Mouse (Mus musculus): Measurements from ENCODE around the gene Myadml2. TPM values are rescaled to one million over a fixed set of nuclear protein-coding genes. Genes with fewer than 3 reads are reported as not detected.
A peak's percentile ranks its signal among the peaks of the same experiment; 100 is the strongest.

The Myadml2 gene
- polyA plus RNA-seq, 1 experiment from 2014 or later = 3.4 TPM

DNA sequence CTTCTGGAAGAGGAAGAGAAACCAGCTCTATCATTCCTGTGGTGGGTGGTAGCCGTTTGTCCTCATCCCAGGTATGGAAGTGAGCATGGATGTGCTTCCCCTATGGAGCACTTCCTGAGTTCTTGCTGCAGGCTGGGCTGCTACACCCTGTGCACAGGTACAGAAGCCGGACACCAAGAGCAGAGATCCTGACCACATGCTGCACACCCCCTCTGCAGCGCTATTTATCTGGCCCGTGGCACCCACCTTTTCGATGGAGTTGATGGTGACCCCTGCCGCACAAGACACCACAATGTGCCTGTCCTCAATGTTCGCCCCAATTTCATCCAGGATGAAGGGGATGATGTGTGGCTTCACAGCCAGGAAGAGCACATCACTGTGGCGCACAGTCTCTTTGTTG, 6.1 kb downstream of the Myadml2 start:
- Histone ChIP-seq H3K4me3 (ENCODE audit: low read depth, low read length) (no peak overlapping the region), H3K9me3 (ENCODE audit: control insufficient read depth, low read length) (no peaks in the 10 kb centered on the region), H3K4me2 (ENCODE audit: low read depth, low read length) (peak overlapping the region; percentile 91; the same call in 1 of the 2 replicates), H3K27me3 (replicated peaks; ENCODE audit: control insufficient read depth, insufficient read depth, low read length) (no peaks in the 10 kb centered on the region), H3K27ac (replicated peaks; ENCODE audit: low read depth, low read length) (no peak overlapping the region), H3K9ac (ENCODE audit: low read depth, low read length) (no peak overlapping the region), H3K4me1 (ENCODE audit: control insufficient read depth, insufficient read depth, low read length) (peaks cover 11% of the 10 kb centered on the region), H3K36me3 (ENCODE audit: control insufficient read depth, insufficient read depth, low read length) (no peaks in the 10 kb centered on the region)
- ATAC-seq (ENCODE audit: low read depth) (no peak), DNase-seq (ENCODE audit: low spot score) (no peak)
- WGBS = 81% methylated on average over 8 of the region's 8 CpGs

DNA sequence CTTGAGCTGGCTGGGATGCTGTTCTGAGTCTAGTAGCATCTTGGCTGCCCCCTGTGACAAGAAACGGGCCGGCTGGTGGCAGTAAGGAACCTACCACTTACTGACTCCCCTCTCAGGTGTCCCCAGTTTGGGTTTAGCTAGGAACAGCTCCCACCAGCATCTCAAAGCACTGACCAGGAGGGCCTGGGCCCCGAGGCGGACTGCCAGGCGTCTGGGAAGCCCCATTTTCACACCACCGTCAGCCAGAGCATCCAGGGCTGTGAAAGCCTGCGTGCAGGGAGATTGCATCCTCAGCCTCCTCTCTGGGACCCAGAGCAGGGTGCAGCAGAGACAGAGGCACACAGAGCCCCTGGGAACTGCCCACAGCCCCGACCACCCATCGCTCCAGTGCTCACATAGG, 6.7 kb downstream of the Myadml2 start:
- H3K4me3 ChIP-seq (ENCODE audit: low read depth, low read length) = no peak overlapping the region
- H3K4me2 ChIP-seq (ENCODE audit: low read depth, low read length) = no peak overlapping the region
- no peaks in the 10 kb centered on the region for H3K36me3 ChIP-seq (ENCODE audit: control insufficient read depth, insufficient read depth, low read length)
- peaks cover 11% of the 10 kb centered on the region for H3K4me1 ChIP-seq (ENCODE audit: control insufficient read depth, insufficient read depth, low read length)
- no peak overlapping the region for H3K27ac ChIP-seq (replicated peaks; ENCODE audit: low read depth, low read length)
- no peak overlapping the region for H3K9ac ChIP-seq (ENCODE audit: low read depth, low read length)
- no peaks in the 10 kb centered on the region for H3K9me3 ChIP-seq (ENCODE audit: control insufficient read depth, low read length)
- DNase-seq (ENCODE audit: low spot score) (no peak), ATAC-seq (ENCODE audit: low read depth) (no peak)
- H3K27me3 ChIP-seq (replicated peaks; ENCODE audit: control insufficient read depth, insufficient read depth, low read length) = no peaks in the 10 kb centered on the region
- WGBS = 66% methylated on average over 9 of the region's 9 CpGs

DNA sequence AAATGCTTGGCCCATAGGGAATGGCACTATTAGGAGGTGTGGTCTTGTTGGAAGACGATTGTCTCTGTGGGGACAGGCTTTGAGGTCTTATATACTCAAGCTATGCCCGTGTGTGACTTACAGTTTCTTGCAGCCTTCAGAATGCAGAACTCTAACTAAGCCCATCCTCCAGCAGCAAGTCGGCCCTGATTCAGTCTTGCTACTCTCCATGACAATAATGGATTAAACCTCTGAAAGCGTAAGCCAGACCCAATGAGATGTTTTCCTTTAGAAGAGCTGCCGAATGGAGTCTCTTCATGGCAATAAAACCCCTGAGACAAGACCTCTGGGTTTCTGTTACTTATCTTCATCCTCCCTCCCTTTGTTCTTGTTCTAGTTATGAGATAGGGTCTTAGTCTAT, 13.1 kb downstream of the Myadml2 start:
- Histone ChIP-seq H3K36me3 (ENCODE audit: control insufficient read depth, insufficient read depth, low read length) (no peaks in the 10 kb centered on the region), H3K4me2 (ENCODE audit: low read depth, low read length) (no peak overlapping the region), H3K4me3 (ENCODE audit: low read depth, low read length) (no peak overlapping the region), H3K4me1 (ENCODE audit: control insufficient read depth, insufficient read depth, low read length) (peaks cover 15% of the 10 kb centered on the region), H3K9ac (ENCODE audit: low read depth, low read length) (no peak overlapping the region), H3K27ac (replicated peaks; ENCODE audit: low read depth, low read length) (no peak overlapping the region), H3K27me3 (replicated peaks; ENCODE audit: control insufficient read depth, insufficient read depth, low read length) (no peaks in the 10 kb centered on the region), H3K9me3 (ENCODE audit: control insufficient read depth, low read length) (no peaks in the 10 kb centered on the region)
- ATAC-seq (ENCODE audit: low read depth) (no peak), DNase-seq (ENCODE audit: low spot score) (no peak)
- 80% methylated on average over 5 of the region's 5 CpGs for WGBS

DNA sequence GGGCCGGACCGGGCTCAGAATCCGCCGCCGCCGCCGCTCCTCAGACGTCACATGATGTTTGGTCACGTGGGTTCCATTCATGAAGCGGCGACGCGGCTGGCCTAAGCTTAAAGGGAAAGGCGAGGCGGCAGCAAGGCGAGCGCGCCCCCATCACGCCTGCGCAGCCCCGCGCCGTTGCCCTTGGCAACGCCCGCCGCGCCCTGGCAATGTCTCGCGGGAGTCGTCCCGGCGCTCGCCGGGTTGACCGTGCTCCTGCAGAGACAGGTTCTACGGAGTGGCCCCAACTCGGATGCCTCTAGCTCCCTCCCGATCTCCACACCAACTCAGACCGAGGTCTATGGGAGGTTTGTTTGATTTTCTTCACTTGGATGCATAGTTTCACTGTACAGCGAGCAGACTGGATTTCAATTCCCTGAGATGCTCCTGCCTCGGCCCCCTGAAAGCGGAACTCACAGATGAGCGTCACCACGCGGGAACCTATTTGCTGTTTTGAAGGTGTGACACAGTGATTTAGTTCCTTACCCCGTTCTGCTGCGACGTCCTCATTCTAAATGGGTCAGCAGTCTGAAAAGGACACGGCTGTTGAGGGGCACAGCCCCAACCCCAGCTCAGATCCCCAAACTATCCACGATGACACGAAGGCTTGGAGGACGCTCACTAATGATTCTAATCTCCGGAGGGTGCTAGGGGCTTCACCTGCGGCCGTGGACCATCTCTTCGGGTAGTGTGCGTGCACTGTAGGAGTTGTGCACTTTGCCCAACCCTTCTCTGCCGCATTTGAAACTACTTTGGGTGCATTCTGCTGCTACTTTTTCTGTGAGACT, 14.2 kb downstream of the Myadml2 start, which contains the start of gene Mafg:
Gene Mafg (minus strand): TSS at position 81 of the 824 bp plus-strand sequence.
- WGBS = 21% methylated on average over 32 of the region's 58 CpGs
- H3K27ac ChIP-seq (replicated peaks; ENCODE audit: low read depth, low read length) = peak within 1 kb of the TSS; percentile 93
- H3K4me3 ChIP-seq (ENCODE audit: low read depth, low read length) = peak within 1 kb of the TSS; percentile 95
- peak within 1 kb of the TSS; percentile 90 for H3K4me2 ChIP-seq (ENCODE audit: low read depth, low read length)
- ATAC-seq (ENCODE audit: low read depth) (peak; percentile 93), DNase-seq (ENCODE audit: low spot score) (peak; percentile 98)
- peak within 1 kb of the TSS; percentile 95 for H3K9ac ChIP-seq (ENCODE audit: low read depth, low read length)
- peaks cover 11% of the 10 kb centered on the region for H3K36me3 ChIP-seq (ENCODE audit: control insufficient read depth, insufficient read depth, low read length)
- peaks cover 16% of the 10 kb centered on the region for H3K4me1 ChIP-seq (ENCODE audit: control insufficient read depth, insufficient read depth, low read length)
- H3K9me3 ChIP-seq (ENCODE audit: control insufficient read depth, low read length) = no peaks in the 10 kb centered on the region
- H3K27me3 ChIP-seq (replicated peaks; ENCODE audit: control insufficient read depth, insufficient read depth, low read length) = no peaks in the 10 kb centered on the region

DNA sequence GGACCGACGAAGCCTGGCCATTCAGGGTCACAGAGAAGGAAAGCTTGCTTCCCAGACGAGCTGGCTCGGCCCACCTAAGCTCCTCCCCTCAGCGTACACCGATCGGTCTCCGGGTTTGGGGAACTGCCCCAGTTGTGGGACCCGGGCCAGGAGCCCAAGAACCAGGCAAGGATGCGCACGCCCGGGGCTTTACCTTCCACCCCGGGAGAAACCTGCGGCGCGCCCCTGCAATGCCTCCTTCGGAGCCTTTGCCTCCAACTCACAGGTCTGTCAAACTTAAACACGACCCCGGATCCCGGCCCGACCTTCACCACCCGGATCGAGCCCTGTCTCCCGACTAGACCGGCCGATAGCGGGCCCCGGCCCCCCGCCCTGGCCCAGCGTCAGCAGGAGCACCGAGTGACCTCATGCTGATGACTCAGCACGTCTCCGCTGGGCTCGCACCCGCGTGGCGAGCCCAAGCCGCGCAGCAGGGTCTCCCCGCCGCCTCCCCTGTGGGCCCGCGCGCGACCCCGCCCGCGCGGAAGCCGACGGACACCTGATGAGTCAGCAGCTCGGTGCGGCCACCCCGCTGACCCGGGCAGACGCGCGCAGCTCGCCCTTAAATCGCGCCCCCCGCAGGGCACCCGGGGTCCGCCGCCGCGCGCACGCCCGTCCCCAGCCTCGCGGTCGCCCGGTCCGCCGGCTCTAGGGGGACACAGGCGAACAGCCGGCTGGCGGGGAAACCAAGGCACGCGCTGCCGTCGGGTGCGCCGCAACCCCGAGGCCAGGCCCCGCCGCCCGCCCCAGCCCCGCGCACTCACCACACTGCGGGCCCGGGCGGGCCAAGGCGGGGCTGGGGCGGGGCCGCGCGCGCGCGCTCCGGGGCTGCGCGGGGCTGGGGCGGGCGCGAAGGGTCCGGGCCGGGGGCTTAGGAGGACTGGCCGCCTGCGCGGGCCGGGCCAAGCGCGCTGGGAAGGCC, 15.1 kb downstream of the Myadml2 start:
- Histone ChIP-seq H3K9me3 (ENCODE audit: control insufficient read depth, low read length) (no peaks in the 10 kb centered on the region), H3K36me3 (ENCODE audit: control insufficient read depth, insufficient read depth, low read length) (peaks cover 16% of the 10 kb centered on the region), H3K4me2 (ENCODE audit: low read depth, low read length) (peak overlapping the region; percentile 90), H3K27me3 (replicated peaks; ENCODE audit: control insufficient read depth, insufficient read depth, low read length) (no peaks in the 10 kb centered on the region), H3K4me3 (ENCODE audit: low read depth, low read length) (peak overlapping the region; percentile 95), H3K27ac (replicated peaks; ENCODE audit: low read depth, low read length) (peak overlapping the region; percentile 93), H3K4me1 (ENCODE audit: control insufficient read depth, insufficient read depth, low read length) (peaks cover 16% of the 10 kb centered on the region), H3K9ac (ENCODE audit: low read depth, low read length) (peak overlapping the region; percentile 95)
- ATAC-seq (ENCODE audit: low read depth) (peak; percentile 87), DNase-seq (ENCODE audit: low spot score) (peak; percentile 76)
- WGBS = under 1% methylated on average over 35 of the region's 116 CpGs

DNA sequence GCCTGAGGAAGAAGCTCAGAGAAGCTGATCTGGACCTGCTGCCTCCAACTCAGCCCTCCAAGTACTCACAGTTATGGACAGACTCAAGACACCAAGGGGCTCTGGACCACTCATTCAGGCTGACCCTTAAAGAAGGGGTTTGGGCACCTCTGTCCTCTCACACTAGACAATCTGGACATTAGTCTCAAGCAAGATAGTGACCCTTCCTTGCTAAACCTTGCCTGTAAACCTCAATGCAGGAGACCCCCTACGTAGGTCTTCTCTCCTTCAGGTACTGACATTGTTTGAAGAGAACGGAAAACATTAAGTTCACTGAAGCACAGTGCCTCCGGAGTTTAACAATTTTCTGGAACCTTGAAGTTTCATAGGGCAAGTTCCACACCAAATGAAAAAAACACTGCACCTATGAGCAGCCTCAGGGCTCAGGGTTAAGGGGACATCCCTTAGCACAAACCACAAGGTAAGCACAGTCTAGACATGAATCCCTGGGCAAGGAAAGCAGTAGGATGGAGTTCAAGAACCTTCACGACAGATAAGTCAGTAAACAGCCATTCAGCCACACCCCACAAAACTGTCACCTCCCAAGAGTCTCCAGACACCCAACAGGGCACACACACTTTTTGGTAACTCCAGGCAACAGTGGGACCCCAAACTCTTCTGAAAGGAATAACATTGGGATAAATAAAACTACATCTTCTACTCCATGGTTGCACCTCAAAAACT, 16.1 kb downstream of the Myadml2 start:
- 62% methylated on average over 4 of the region's 4 CpGs for WGBS
- Histone ChIP-seq H3K4me2 (ENCODE audit: low read depth, low read length) (peak overlapping the region; percentile 90), H3K9ac (ENCODE audit: low read depth, low read length) (peak overlapping the region; percentile 95), H3K27ac (replicated peaks; ENCODE audit: low read depth, low read length) (peak overlapping the region; percentile 93; the same call in 1 of the 2 replicates), H3K4me1 (ENCODE audit: control insufficient read depth, insufficient read depth, low read length) (peaks cover 16% of the 10 kb centered on the region), H3K27me3 (replicated peaks; ENCODE audit: control insufficient read depth, insufficient read depth, low read length) (no peaks in the 10 kb centered on the region), H3K4me3 (ENCODE audit: low read depth, low read length) (peak overlapping the region; percentile 95), H3K36me3 (ENCODE audit: control insufficient read depth, insufficient read depth, low read length) (peaks cover 26% of the 10 kb centered on the region), H3K9me3 (ENCODE audit: control insufficient read depth, low read length) (no peaks in the 10 kb centered on the region)
- ATAC-seq (ENCODE audit: low read depth) = no peak
- no peak for DNase-seq (ENCODE audit: low spot score)

DNA sequence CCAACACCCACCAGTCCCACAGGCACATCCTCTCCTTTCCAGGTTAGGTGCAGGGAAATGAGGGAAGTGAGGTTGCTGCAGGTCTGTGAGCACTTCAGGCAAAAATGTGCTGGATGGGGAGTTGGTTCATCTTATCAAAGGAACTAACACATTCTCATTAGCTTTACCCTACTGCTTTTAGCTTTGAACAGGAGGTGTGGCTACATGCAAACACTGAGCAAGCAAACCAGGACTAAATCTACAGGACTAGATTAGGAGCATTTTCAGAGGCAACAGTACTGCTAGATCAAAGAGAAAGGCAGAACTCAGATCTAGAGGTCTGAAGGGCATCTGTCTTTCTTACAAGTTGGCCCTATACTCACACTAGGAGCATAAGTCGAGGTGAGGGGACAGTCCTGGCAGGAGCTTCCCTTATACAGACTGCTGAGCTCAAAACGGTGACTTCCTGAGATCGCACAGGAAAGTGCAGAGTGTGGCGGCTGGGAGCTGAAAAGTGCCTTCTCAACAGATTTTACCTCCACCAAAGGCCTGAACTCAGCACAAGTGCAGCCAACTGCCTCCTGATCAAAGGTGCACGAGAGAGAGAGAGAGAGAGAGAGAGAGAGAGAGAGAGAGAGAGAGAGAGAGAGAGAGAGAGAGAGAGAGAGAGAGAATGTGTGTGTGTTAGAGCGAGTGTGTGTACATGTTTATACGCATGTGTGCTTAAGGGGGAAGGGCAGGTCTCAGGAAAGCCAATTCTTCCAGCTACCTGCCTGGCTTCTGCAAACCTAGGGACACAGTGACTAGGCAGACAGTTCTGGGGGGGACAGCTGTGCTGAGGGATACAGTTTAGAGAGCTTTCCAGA, 16.9 kb downstream of the Myadml2 start:
- ATAC-seq (ENCODE audit: low read depth) = no peak
- Histone ChIP-seq H3K9me3 (ENCODE audit: control insufficient read depth, low read length) (no peaks in the 10 kb centered on the region), H3K9ac (ENCODE audit: low read depth, low read length) (peak overlapping the region; percentile 32), H3K36me3 (ENCODE audit: control insufficient read depth, insufficient read depth, low read length) (peaks cover 27% of the 10 kb centered on the region), H3K4me1 (ENCODE audit: control insufficient read depth, insufficient read depth, low read length) (peaks cover 16% of the 10 kb centered on the region), H3K27me3 (replicated peaks; ENCODE audit: control insufficient read depth, insufficient read depth, low read length) (no peaks in the 10 kb centered on the region), H3K4me2 (ENCODE audit: low read depth, low read length) (peak overlapping the region; percentile 90), H3K4me3 (ENCODE audit: low read depth, low read length) (peak overlapping the region; percentile 95; the same call in 1 of the 2 replicates), H3K27ac (replicated peaks; ENCODE audit: low read depth, low read length) (no peak overlapping the region)
- 43% methylated on average over 7 of the region's 7 CpGs for WGBS
- no peak for DNase-seq (ENCODE audit: low spot score)

All from embryonic facial prominence, embryonic 14.5 days (tissue).